Mouse (Mus musculus) heart, embryonic 16.5 days (tissue): ENCODE results near the gene Myo1h. TPM values are rescaled to one million over a fixed set of nuclear protein-coding genes. Genes with fewer than 3 reads are reported as not detected.
A peak's percentile ranks its signal among the peaks of the same experiment; 100 is the strongest.

Experiments used
- ATAC-seq: fragments of 200-750 bp; cut with Nextera tagmentation; replicated peaks from 2 replicates; pipeline ENCODE4 v1.8.0; 2017; ENCODE audit warnings: moderate number of reproducible peaks; ENCODE audit not compliant: insufficient read depth, low FRiP score; ENCODE audit errors: extremely low read depth
- H3K27ac ChIP-seq: fragments of 300-500 bp; sonication (generic); 2 replicates; pipeline ENCODE4 v1.5.1; 2014; ENCODE audit warnings: mild to moderate bottlenecking, low read length, control low read depth, moderate library complexity
- H3K27me3 ChIP-seq: fragments of 300-500 bp; sonication (generic); 2 replicates; pipeline ENCODE4 v1.6.1; 2014; ENCODE audit warnings: low read length, mixed read lengths; ENCODE audit not compliant: control insufficient read depth, insufficient read depth
- H3K36me3 ChIP-seq: fragments of 300-500 bp; sonication (generic); 2 replicates; pipeline ENCODE4 v1.6.1; 2014; ENCODE audit not compliant: control insufficient read depth, insufficient read depth
- H3K4me1 ChIP-seq: fragments of 300-500 bp; sonication (generic); 2 replicates; pipeline ENCODE4 v1.6.1; 2014; ENCODE audit warnings: low read length, mixed read lengths; ENCODE audit not compliant: control insufficient read depth, insufficient read depth
- H3K4me2 ChIP-seq: fragments of 300-500 bp; sonication (generic); 2 replicates; pipeline ENCODE4 v1.6.1; 2014; ENCODE audit warnings: low read depth, mild to moderate bottlenecking, control low read depth, low read length
- H3K4me3 ChIP-seq: fragments of 300-500 bp; sonication (generic); 2 replicates; pipeline ENCODE4 v1.5.1; 2014; ENCODE audit warnings: mild to moderate bottlenecking, control low read depth, low read length
- H3K9ac ChIP-seq: fragments of 300-500 bp; sonication (generic); 2 replicates; pipeline ENCODE4 v1.6.1; 2014; ENCODE audit warnings: low read length, control low read depth
- H3K9me3 ChIP-seq: fragments of 300-500 bp; sonication (generic); replicated peaks from 2 replicates; pipeline ENCODE4 v1.6.1; 2016; ENCODE audit warnings: low read length; ENCODE audit not compliant: control insufficient read depth
- WGBS: fragments of 180-500 bp; shearing (Covaris S2); extraction: QIAGEN DNeasy Blood & Tissue Kit; methylation state at CpG from one replicate; pipeline ENCODE4 v1.1.7; 2014; 5-methylcytosine and 5-hydroxymethylcytosine counted together
- polyA plus RNA-seq: library from polyadenylated mRNA; unstranded; fragments of >200 nt; fragmentation: Nextera tagmentation; extraction: Ambion mirVana; gene quantifications from 2 replicates; pipeline ENCODE4 v1.2.1, GENCODE M21; 2015

The Myo1h gene
- 2.7 and 2.8 TPM in 2 replicates for polyA plus RNA-seq

- H3K36me3 ChIP-seq = no peaks in the 10 kb centered on the region
- H3K27ac ChIP-seq = no peak within 1 kb of the TSS
- no peak within 1 kb of the TSS for H3K9ac ChIP-seq
- H3K4me2 ChIP-seq = no peak within 1 kb of the TSS
- no peak for ATAC-seq
- 39% methylated on average over 13 of the region's 13 CpGs for WGBS
- H3K9me3 ChIP-seq = no peaks in the 10 kb centered on the region
- peaks cover 19% of the 10 kb centered on the region for H3K27me3 ChIP-seq
- H3K4me1 ChIP-seq = no peaks in the 10 kb centered on the region
- H3K4me3 ChIP-seq = no peak within 1 kb of the TSS
These were observed at the start of gene Myo1h for GRCm38 (mm10) chr5:114288874-114289273. Gene Myo1h (plus strand): TSS chr5:114289166.

DNA sequence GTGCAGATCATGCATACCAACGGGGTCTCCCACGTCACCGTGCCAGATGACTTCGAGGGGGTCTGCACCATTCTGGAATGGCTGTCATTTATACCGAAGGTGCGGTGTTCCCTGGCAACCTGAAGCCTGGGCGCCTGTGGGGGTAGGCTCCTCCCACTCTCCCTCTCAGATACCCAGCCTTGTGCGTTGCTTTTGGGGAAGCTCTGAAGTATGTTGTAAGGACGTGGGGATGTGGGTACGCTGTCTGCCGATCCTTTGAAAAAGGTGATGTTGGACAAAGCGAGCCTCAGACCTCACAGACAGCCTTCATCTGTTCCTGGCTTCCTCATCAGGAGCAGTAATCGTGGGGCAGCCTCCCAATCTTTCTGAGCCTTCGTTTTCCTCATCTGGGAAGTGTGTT is 49.2 kb upstream of the Myo1h start:
- Histone ChIP-seq H3K27me3 (no peaks in the 10 kb centered on the region), H3K4me3 (no peak overlapping the region), H3K9me3 (no peaks in the 10 kb centered on the region), H3K36me3 (peaks cover 9% of the 10 kb centered on the region), H3K9ac (no peak overlapping the region), H3K4me2 (no peak overlapping the region), H3K4me1 (no peaks in the 10 kb centered on the region), H3K27ac (no peak overlapping the region)
- 50% methylated on average over 14 of the region's 14 CpGs for WGBS
- no peak for ATAC-seq

GRCm38 (mm10) chr5:114246465-114246864 is 42.5 kb upstream of the Myo1h start:
- Histone ChIP-seq H3K27ac (no peak overlapping the region), H3K36me3 (peaks cover 24% of the 10 kb centered on the region), H3K4me3 (no peak overlapping the region), H3K9ac (no peak overlapping the region), H3K4me2 (no peak overlapping the region), H3K9me3 (no peaks in the 10 kb centered on the region), H3K4me1 (0 out of 2 replicates have a peak, but pooled peaks cover 3% of the 10 kb centered on the region), H3K27me3 (no peaks in the 10 kb centered on the region)
- 72% methylated on average over 7 of the region's 7 CpGs for WGBS
- ATAC-seq = no peak

DNA sequence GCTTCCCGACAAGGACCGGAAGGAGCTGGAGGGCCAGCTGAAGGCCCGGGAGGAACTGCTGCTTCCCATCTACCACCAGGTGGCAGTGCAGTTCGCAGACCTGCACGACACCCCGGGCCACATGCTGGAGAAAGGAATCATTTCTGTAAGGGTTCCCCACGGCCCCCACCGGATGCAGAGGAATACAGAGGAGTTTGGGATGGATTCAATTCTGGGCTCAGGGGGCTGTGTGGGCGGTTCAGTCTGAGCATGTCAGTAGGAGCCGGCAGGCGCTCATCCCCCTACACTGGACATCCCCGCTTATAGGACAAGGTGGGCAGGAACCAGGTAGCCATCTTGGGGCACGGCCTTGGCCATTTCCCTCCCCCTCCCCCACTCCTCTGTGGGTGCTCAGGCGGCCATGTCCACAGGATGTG is 40.8 kb upstream of the Myo1h start:
- Histone ChIP-seq H3K36me3 (peaks cover 21% of the 10 kb centered on the region), H3K4me2 (no peak overlapping the region), H3K4me1 (0 out of 2 replicates have a peak, but pooled peaks cover 3% of the 10 kb centered on the region), H3K4me3 (no peak overlapping the region), H3K9ac (no peak overlapping the region), H3K9me3 (no peaks in the 10 kb centered on the region), H3K27ac (no peak overlapping the region), H3K27me3 (no peaks in the 10 kb centered on the region)
- WGBS = 17% methylated on average over 14 of the region's 14 CpGs
- peak; percentile 35; the same call in 1 of the 2 replicates for ATAC-seq

DNA sequence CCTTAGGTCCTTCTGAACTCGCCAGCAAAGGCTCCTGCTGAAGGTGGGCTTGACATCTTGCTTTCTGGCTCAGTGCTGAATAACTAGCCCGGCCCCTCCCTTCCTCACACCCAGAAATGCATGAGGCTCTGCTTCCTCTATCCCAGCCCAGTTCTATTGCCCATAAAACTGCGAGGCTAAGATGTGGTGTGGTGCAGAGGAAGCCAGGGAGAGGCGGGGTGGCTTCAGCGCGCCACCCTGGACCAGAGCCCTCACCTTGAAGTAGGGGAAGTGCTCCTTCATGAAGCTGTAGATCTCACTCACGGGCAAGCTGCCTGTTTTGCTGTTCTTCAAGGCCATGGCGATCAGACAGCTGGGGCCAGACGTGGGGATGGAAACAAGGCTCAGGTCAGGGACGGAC is 29.5 kb upstream of the Myo1h start:
- Histone ChIP-seq H3K9me3 (no peaks in the 10 kb centered on the region), H3K4me1 (no peaks in the 10 kb centered on the region), H3K27me3 (no peaks in the 10 kb centered on the region; the same call in 1 of the 2 replicates), H3K36me3 (no peaks in the 10 kb centered on the region), H3K9ac (no peak overlapping the region), H3K27ac (no peak overlapping the region), H3K4me2 (no peak overlapping the region), H3K4me3 (no peak overlapping the region)
- WGBS = 63% methylated on average over 10 of the region's 10 CpGs
- no peak for ATAC-seq

- no peak overlapping the region for H3K9ac ChIP-seq
- ATAC-seq = no peak
- H3K4me1 ChIP-seq = no peaks in the 10 kb centered on the region
- H3K4me3 ChIP-seq = no peak overlapping the region
- no peaks in the 10 kb centered on the region for H3K27me3 ChIP-seq
- H3K9me3 ChIP-seq = no peaks in the 10 kb centered on the region
- H3K4me2 ChIP-seq = no peak overlapping the region
- H3K27ac ChIP-seq = no peak overlapping the region
- H3K36me3 ChIP-seq = no peaks in the 10 kb centered on the region
These were observed 27.5 kb upstream of the Myo1h start for GRCm38 (mm10) chr5:114261494-114261893.

DNA sequence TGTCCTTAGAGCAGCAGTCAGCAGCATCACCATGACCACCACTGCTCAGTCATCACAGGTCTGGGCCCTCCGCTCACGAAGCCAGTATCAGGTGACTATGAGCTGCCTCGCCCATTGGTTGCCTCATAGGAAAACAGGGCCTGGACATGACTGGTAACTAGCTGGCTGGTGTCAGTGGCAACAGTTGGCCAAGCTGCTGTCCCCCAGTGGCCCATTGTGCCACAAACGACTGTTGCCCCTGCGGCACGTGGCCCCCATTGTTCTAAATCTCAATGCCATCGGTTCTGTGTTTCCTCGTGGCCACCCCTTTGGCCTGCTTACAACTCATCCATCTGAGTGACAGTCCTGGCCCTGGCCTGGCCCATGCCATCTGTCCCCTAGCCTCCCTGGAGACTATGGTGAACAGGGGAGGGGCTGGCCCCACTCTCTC is 24.9 kb upstream of the Myo1h start:
- Histone ChIP-seq H3K9me3 (no peaks in the 10 kb centered on the region), H3K36me3 (no peaks in the 10 kb centered on the region), H3K4me2 (no peak overlapping the region), H3K4me1 (no peaks in the 10 kb centered on the region), H3K27me3 (peaks cover 5% of the 10 kb centered on the region; the same call in 1 of the 2 replicates), H3K27ac (no peak overlapping the region), H3K4me3 (no peak overlapping the region), H3K9ac (no peak overlapping the region)
- WGBS = 75% methylated on average over 8 of the region's 8 CpGs
- ATAC-seq = no peak

DNA sequence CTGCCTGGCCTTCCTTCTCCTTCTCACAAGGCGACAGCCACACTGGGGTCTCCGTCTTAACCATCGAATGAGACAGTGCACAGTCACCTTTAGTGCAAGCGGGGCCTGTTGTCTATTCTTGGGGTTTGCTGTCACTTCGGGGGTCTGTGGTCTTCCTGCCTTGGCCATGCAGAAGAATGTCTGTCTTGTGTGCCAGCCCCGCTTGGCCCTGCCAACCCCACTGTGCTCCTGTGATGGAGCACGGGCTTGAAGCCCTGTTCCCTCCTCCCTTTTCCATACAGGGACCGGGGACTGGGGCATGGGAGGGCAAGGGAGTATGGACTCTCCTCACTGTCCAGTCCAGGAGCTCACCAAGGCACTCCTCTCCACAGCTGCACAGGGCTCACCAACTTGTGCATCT is 24.2 kb upstream of the Myo1h start:
- Histone ChIP-seq H3K27me3 (peaks cover 10% of the 10 kb centered on the region), H3K4me1 (no peaks in the 10 kb centered on the region), H3K36me3 (no peaks in the 10 kb centered on the region), H3K9me3 (no peaks in the 10 kb centered on the region), H3K27ac (no peak overlapping the region), H3K4me2 (no peak overlapping the region), H3K4me3 (no peak overlapping the region), H3K9ac (no peak overlapping the region)
- 80% methylated on average over 8 of the region's 8 CpGs for WGBS
- no peak for ATAC-seq

DNA sequence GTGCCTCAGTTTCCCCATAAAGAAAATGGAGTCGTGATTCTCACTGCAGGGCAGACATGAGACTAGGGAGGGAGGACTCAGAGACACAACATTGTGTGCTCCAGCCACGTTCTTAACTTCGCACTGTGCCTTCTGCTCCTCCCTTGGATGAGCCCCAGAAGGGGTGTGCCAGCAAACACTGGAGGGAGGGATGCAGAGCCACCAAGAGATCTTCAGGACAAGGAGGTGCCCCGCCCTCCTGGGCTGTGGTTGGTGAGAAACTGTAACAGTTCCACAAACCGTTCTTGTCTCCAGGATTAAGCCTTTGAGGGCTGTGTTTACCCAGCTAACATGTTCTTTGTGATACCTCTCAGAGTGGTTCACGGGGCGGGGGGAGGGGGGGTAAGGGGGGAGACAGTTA is 20.3 kb upstream of the Myo1h start:
- Histone ChIP-seq H3K27me3 (peaks cover 43% of the 10 kb centered on the region), H3K36me3 (no peaks in the 10 kb centered on the region), H3K4me2 (no peak overlapping the region), H3K4me1 (no peaks in the 10 kb centered on the region), H3K27ac (no peak overlapping the region), H3K9me3 (no peaks in the 10 kb centered on the region), H3K4me3 (no peak overlapping the region), H3K9ac (no peak overlapping the region)
- 37% methylated on average over 7 of the region's 7 CpGs for WGBS
- ATAC-seq = no peak
